Mouse (Mus musculus) inflammation-experienced regulatory T-cells (primary cell): ENCODE results near the gene Olfr1387. TPM values are rescaled to one million over a fixed set of nuclear protein-coding genes. Genes with fewer than 3 reads are reported as not detected.

ENCODE experiments used
- polyA plus RNA-seq, 2 experiments: library from polyadenylated mRNA; unstranded; fragments of 100-300 nt; shearing (Covaris generic); gene quantifications; one replicate each; pipeline ENCODE4 v1.2.1; 2017

The Olfr1387 gene
- under 1 TPM in 1 of 2 experiments, not detected in 1; 0.28 TPM for polyA plus RNA-seq

GRCm38 (mm10) chr11:49455043-49455442 is at the start of gene Olfr1387:
Gene Olfr1387, plus strand, starts transcription at chr11:49455343.

GRCm38 (mm10) chr11:49422767-49423166 is 32.4 kb upstream of the Olfr1387 start, which contains the start of gene Olfr1389:
Gene Olfr1389, plus strand, starts transcription at chr11:49423067.

GRCm38 (mm10) chr11:49436411-49436810 is 18.7 kb upstream of the Olfr1387 start, which contains the start of gene Olfr1388:
Gene Olfr1388, plus strand, starts transcription at chr11:49436624.

GRCm38 (mm10) chr11:49464746-49465145 is 9.6 kb downstream of the Olfr1387 start, which contains the start of gene Olfr1386:
Gene Olfr1386, plus strand, starts transcription at chr11:49465046.

GRCm38 (mm10) chr11:49488770-49489169 is 33.6 kb downstream of the Olfr1387 start, which contains the start of gene Olfr1385:
Gene Olfr1385, plus strand, starts transcription at chr11:49489070.

Other genes with a start within 250 kb of the Olfr1387 start
- gene Mgat1, start 211.2 kb upstream of the Olfr1387 start, polyA plus RNA-seq, result 100 to 1,000 TPM in 1 of 2 experiments, 10 to 100 TPM in 1; 98.9 to 109 TPM
- gene Olfr1393, start 177.0 kb upstream of the Olfr1387 start, polyA plus RNA-seq, result not detected
- gene Olfr1392, start 170.1 kb upstream of the Olfr1387 start, polyA plus RNA-seq, result under 1 TPM in 1 of 2 experiments, not detected in 1; 0.71 TPM
- gene Olfr10, start 150.6 kb upstream of the Olfr1387 start, polyA plus RNA-seq, result not detected
- gene Olfr1391, start 132.6 kb upstream of the Olfr1387 start, polyA plus RNA-seq, result not detected
- under 1 TPM in 1 of 2 experiments, not detected in 1; 0.61 TPM for gene Olfr1390, start 120.2 kb upstream of the Olfr1387 start, polyA plus RNA-seq
- gene Olfr1389, start 32.3 kb upstream of the Olfr1387 start, polyA plus RNA-seq, result 1 to 10 TPM in 1 of 2 experiments, not detected in 1; 1.2 TPM
- gene Olfr1388, start 18.7 kb upstream of the Olfr1387 start, polyA plus RNA-seq, result under 1 TPM in 1 of 2 experiments, not detected in 1; 0.31 TPM
- gene Olfr1386, start 9.7 kb downstream of the Olfr1387 start, polyA plus RNA-seq, result under 1 TPM in 1 of 2 experiments, not detected in 1; 0.46 TPM
- gene Olfr1385, start 33.7 kb downstream of the Olfr1387 start, polyA plus RNA-seq, result under 1 TPM; 0.12 to 0.84 TPM
- gene Olfr1384, start 51.4 kb downstream of the Olfr1387 start, polyA plus RNA-seq, result under 1 TPM in 1 of 2 experiments, not detected in 1; 0.27 TPM
- gene Olfr1383, start 64.3 kb downstream of the Olfr1387 start, polyA plus RNA-seq, result not detected
- gene Olfr1382, start 72.9 kb downstream of the Olfr1387 start, polyA plus RNA-seq, result under 1 TPM in 1 of 2 experiments, not detected in 1; 0.09 TPM
- gene Olfr1381, start 88.1 kb downstream of the Olfr1387 start, polyA plus RNA-seq, result under 1 TPM in 1 of 2 experiments, not detected in 1; 0.22 TPM
- gene Olfr1380, start 101.5 kb downstream of the Olfr1387 start, polyA plus RNA-seq, result under 1 TPM in 1 of 2 experiments, not detected in 1; 0.18 TPM
- gene Flt4, start 153.9 kb downstream of the Olfr1387 start, polyA plus RNA-seq, result under 1 TPM in 1 of 2 experiments, not detected in 1; 0.20 TPM
- not detected for gene Scgb3a1, start 208.3 kb downstream of the Olfr1387 start, polyA plus RNA-seq